Mouse (Mus musculus) cerebellum, adult 2 months (tissue): ENCODE data around the gene Bicc1.

Experiments
- CTCF ChIP-seq: fragments of 200-500 bp; IDR thresholded peaks from 2 replicates; pipeline ENCODE4 v1.5.1; 2011; ENCODE audit warnings: low read depth, mild to moderate bottlenecking, control low read depth, low read length, moderate library complexity, borderline replicate concordance; ENCODE audit not compliant: insufficient read depth
- POLR2A ChIP-seq: fragments of 200-500 bp; IDR thresholded peaks from 2 replicates; pipeline ENCODE4 v1.6.1; 2011; ENCODE audit warnings: low read length, control low read depth, borderline replicate concordance; ENCODE audit not compliant: insufficient read depth

GRCm38 (mm10) chr10:71183339-71184031 is 24.0 kb upstream of the Bicc1 start:
- no peak for TF ChIP-seq CTCF
- TF ChIP-seq POLR2A = no peak
